Mouse (Mus musculus): ENCODE data around the gene Trmt11. TPM values are rescaled to one million over a fixed set of nuclear protein-coding genes. Genes with fewer than 3 reads are reported as not detected.
"Not testable (repeated sequence)": the region's sequence is repeated elsewhere in the genome, so short reads cannot be mapped to it uniquely, and the experiment has no call there.

Trmt11 gene
- 31.1 and 31.6 TPM in 2 replicates for polyA plus RNA-seq (2015; fragmentation: Nextera tagmentation; extraction: Ambion mirVana)

DNA sequence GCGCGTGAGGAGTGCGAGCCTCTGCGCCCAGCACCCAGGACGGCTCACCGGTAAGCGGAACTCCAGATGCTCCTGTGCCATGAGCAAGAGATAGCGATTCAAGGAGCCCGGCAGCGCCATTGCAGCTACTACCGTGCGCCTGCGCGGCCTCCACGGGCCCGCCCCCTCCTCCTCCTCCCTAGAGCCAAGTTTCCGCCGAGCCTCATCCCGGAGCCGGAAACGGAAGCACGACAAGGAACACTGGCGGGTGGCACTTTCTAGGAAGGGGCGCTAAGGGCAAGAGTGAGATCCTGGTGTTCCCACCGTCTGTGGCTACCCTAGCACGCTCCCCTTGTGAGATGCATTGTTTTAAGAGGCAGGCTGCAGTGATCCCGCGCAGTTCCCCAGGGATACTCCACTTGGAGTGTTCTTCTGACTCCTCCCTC lies at the start of gene Trmt11:
Gene Trmt11, minus strand, starts transcription at position 208 of the 425 bp plus-strand sequence.
- Histone ChIP-seq H3K36me3 (ENCODE audit: poor library complexity, severe bottlenecking) (peaks cover 16% of the 10 kb centered on the region), H3K27me3 (no peaks in the 10 kb centered on the region), H3K4me1 (peaks cover 12% of the 10 kb centered on the region), H3K4me3 (peak within 1 kb of the TSS; percentile 79), H3K4me2 (peak within 1 kb of the TSS; percentile 76), H3K9me3 (replicated peaks) (no peaks in the 10 kb centered on the region), H3K9ac (peak within 1 kb of the TSS; percentile 80), H3K27ac (peak within 1 kb of the TSS; percentile 82)
- under 1% methylated on average over 27 of the region's 28 CpGs for WGBS
- peak; percentile 98 for ATAC-seq

GRCm38 (mm10) chr10:30647681-30648080 lies 47.1 kb upstream of the Trmt11 start:
- Histone ChIP-seq H3K27me3 (no peaks in the 10 kb centered on the region), H3K36me3 (ENCODE audit: poor library complexity, severe bottlenecking) (peaks cover 8% of the 10 kb centered on the region), H3K9ac (no peak overlapping the region), H3K9me3 (replicated peaks) (no peaks in the 10 kb centered on the region), H3K4me3 (no peak overlapping the region), H3K4me1 (no peaks in the 10 kb centered on the region), H3K27ac (no peak overlapping the region), H3K4me2 (no peak overlapping the region)
- 61% methylated on average over 2 of the region's 2 CpGs for WGBS
- no peak for ATAC-seq

DNA sequence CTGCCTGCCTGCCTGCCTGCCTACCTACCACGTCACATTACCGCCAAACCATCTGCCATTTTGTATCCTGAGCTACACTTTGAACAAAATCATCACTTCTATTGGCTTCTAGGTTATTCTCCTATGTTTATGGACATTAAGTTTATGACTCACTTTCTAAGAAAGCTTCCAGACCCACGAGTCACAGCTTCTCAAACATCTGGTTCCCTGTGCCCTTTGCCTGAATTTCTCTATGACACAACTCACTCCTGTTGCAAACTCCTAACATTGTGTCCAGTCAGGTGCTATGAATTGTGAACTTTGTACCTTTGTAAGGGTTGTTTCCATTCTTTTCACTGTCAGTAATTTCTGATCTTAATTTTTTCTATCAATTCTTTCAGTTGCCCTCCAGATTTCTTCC lies 37.7 kb upstream of the Trmt11 start:
- WGBS = 90% methylated on average over 3 of the region's 3 CpGs
- H3K4me2 ChIP-seq = no peak overlapping the region
- H3K36me3 ChIP-seq (ENCODE audit: poor library complexity, severe bottlenecking) = no peaks in the 10 kb centered on the region
- H3K27ac ChIP-seq = no peak overlapping the region
- H3K9me3 ChIP-seq (replicated peaks) = no peaks in the 10 kb centered on the region
- H3K27me3 ChIP-seq = no peaks in the 10 kb centered on the region
- no peak overlapping the region for H3K9ac ChIP-seq
- H3K4me3 ChIP-seq = no peak overlapping the region
- H3K4me1 ChIP-seq = no peaks in the 10 kb centered on the region
- no peak for ATAC-seq

DNA sequence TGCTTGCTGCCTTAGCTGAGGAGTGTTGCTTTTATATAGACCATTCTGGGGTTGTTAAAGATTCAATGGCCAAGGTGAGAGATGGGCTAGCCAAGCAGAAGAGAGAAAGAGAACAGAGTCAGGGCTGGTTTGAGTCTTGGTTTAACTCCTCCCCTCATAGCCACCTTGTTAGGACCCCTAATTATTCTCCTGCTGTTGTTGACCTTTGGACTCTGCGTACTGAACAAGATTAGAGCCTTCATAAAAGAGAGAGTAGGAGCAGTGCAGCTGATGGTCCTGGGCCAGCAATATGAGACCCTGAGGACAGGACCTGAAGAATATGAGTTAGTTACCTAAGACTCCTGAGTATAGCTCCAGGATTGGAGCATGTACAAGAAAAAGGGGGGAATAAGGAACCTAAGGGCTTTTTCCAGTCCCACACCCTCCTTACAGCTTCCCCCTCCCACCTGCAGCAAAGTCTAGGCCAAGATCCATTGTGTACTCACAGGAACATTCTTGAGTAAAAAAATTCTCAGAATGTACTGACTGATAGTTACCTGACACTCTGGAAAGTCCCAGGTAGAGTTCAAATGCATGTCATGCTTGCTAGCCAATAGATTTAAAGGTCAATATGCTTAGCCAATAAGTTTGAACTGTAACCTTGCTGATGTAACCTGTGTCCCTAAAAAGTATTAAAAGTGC lies 36.1 kb upstream of the Trmt11 start:
- H3K27ac ChIP-seq; H3K9me3 ChIP-seq (replicated peaks); ATAC-seq; H3K36me3 ChIP-seq (ENCODE audit: poor library complexity, severe bottlenecking); H3K4me3 ChIP-seq; H3K9ac ChIP-seq; H3K4me1 ChIP-seq; H3K27me3 ChIP-seq; H3K4me2 ChIP-seq: not testable (repeated sequence)
- WGBS = 82% methylated on average over 1 of the region's 1 CpGs

DNA sequence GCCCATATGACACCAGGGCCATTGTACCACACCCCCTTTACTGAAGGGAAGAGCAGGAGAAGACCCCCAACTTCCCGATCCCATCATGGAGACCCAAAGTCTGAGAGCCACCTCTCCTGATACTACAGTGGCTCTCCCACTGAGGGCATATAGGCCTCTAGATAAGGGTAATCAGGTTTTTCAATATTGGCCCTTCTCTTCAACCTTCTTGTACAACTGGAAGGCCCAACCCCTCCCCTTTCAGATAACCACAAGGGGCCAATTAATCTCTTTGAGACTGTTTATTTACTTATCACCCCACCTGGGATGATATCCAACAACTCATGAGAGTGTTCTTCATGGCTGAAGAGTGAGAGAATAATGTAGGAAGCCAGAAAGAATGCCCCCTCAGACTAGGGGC lies 32.2 kb upstream of the Trmt11 start:
- Histone ChIP-seq H3K4me2 (no peak overlapping the region), H3K4me3 (no peak overlapping the region), H3K36me3 (ENCODE audit: poor library complexity, severe bottlenecking) (no peaks in the 10 kb centered on the region), H3K9ac (no peak overlapping the region), H3K27ac (no peak overlapping the region), H3K4me1 (no peaks in the 10 kb centered on the region), H3K9me3 (replicated peaks) (no peaks in the 10 kb centered on the region), H3K27me3 (no peaks in the 10 kb centered on the region)
- 92% methylated on average over 1 of the region's 1 CpGs for WGBS
- no peak for ATAC-seq

DNA sequence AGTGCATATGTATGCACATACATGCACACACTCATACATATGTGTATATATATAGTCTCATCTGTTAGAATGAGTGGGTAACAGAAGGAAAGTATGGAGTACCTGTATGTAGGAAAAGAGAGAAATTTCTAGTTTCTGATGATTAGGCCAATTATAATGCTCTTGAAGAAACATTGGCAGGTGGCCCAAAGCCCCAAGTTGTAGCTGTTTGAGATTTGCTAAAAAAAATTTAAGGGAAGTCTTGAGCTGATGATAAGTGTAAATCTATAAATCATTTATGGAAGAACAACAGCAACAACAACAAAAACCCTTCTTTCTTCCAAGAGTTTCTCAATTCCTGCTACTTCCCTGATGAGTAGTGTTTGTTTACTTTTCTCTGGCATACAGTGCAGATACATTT lies 29.4 kb upstream of the Trmt11 start:
- Histone ChIP-seq H3K27ac (no peak overlapping the region), H3K27me3 (no peaks in the 10 kb centered on the region), H3K4me2 (no peak overlapping the region), H3K9me3 (replicated peaks) (no peaks in the 10 kb centered on the region), H3K36me3 (ENCODE audit: poor library complexity, severe bottlenecking) (no peaks in the 10 kb centered on the region), H3K9ac (no peak overlapping the region), H3K4me3 (no peak overlapping the region), H3K4me1 (no peaks in the 10 kb centered on the region)
- no peak for ATAC-seq

DNA sequence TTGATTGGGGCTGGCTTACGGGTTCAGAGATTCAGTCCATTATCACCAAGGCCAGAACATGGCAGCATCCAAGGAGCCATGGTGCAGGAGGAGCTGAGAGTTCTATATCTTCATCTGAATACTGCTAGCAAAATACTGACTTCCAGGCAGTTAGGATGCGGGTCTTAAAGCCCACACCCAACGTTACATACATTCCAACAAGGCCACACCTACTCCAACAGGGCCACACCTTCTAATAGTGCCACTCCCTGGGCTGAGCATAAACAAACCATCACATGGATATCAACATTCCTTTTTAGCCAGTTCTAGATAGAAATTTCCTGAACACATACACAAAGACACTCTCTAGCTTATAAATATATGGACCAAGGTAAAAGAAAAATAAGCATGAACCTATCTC lies 29.0 kb upstream of the Trmt11 start, which contains the start of gene Hint3:
Gene Hint3, minus strand, starts transcription at position 120 of the 400 bp plus-strand sequence.
- H3K4me1 ChIP-seq = no peaks in the 10 kb centered on the region; the same call in 1 of the 2 replicates
- H3K27me3 ChIP-seq = no peaks in the 10 kb centered on the region
- no peaks in the 10 kb centered on the region for H3K36me3 ChIP-seq (ENCODE audit: poor library complexity, severe bottlenecking)
- H3K4me2 ChIP-seq = no peak within 1 kb of the TSS
- no peak within 1 kb of the TSS for H3K27ac ChIP-seq
- ATAC-seq = no peak
- no peak within 1 kb of the TSS for H3K4me3 ChIP-seq
- no peak within 1 kb of the TSS for H3K9ac ChIP-seq
- WGBS = 86% methylated on average over 3 of the region's 3 CpGs
- H3K9me3 ChIP-seq (replicated peaks) = no peaks in the 10 kb centered on the region

- not testable (repeated sequence) for H3K36me3 ChIP-seq (ENCODE audit: poor library complexity, severe bottlenecking)
These were observed 27.9 kb upstream of the Trmt11 start for GRCm38 (mm10) chr10:30628444-30628843.

DNA sequence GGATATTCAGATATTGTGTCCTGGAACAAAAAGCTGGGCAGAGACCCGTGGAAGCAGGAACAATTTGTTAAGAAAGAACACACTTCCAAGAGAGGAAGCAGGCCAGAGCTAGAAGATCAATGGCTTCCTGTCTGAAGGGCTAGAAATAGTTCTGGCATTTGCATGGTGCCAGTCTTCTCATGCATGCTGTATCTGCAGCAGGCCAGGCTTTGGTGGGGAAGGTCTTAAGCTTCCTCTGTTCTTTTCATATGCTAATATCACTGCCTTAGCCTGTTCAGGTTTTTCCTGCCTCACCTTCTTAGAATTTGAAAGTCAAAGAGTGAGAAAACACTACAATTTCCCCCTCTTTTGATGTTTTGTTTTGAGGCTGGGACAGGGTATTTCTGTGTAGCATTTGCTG lies 27.0 kb upstream of the Trmt11 start:
- ATAC-seq = no peak
- Histone ChIP-seq H3K27me3 (no peaks in the 10 kb centered on the region), H3K9ac (no peak overlapping the region), H3K4me3 (no peak overlapping the region), H3K4me1 (peaks cover 7% of the 10 kb centered on the region), H3K9me3 (replicated peaks) (no peaks in the 10 kb centered on the region), H3K36me3 (ENCODE audit: poor library complexity, severe bottlenecking) (no peaks in the 10 kb centered on the region), H3K27ac (no peak overlapping the region), H3K4me2 (no peak overlapping the region)
- WGBS = 45% methylated on average over 1 of the region's 1 CpGs

More at GRCm38 (mm10) chr10:30628444-30628843, 27.9 kb upstream of the Trmt11 start:
- not testable (repeated sequence) for H3K27me3 ChIP-seq; H3K4me1 ChIP-seq; H3K4me3 ChIP-seq; ATAC-seq; H3K9ac ChIP-seq; H3K27ac ChIP-seq; H3K4me2 ChIP-seq; H3K9me3 ChIP-seq (replicated peaks)
- 93% methylated on average over 11 of the region's 11 CpGs for WGBS

DNA sequence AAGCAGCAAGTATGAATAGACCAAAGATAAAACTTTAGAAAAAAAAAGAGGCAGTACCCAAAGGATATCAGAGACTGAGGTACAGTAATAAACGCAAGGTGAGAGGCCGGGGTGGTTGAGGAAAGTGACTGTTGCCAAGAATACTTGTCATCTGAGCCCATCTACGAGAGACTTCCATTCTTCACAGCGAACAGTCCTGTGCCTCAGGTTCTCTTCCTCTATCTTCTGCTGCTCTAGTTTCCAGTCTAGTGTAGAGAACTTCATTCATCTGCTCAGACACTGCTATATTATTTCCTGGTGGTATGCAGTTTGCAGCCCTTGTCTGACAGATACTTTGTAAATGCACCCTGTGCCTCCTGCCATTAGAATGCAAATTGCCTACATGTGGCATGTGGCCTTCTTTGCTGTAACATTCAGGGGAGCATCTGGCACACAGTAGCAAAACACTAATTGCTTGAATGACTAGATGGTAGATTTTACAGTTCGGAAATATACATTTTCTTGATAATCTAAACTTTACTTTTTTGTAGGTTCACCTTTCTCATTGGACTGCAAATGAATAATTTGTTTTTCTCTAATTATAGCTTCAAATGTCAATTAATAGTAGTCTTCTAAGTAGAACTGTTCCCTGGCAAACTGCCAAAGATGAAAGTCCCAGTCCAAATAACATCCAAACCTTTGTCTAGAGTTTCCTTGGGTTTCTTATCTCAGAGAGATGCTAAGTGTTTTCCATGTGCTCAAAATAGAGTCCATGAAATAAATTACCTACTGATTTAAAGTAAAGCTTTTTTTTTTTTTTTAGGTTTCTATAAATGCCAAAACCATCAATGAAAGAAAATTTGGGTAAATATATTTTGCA lies 23.8 kb upstream of the Trmt11 start:
- Histone ChIP-seq H3K4me2 (no peak overlapping the region), H3K9ac (no peak overlapping the region), H3K4me3 (no peak overlapping the region), H3K9me3 (replicated peaks) (no peaks in the 10 kb centered on the region), H3K4me1 (peaks cover 7% of the 10 kb centered on the region), H3K27ac (peak overlapping the region; percentile 27; the same call in 1 of the 2 replicates), H3K27me3 (no peaks in the 10 kb centered on the region), H3K36me3 (ENCODE audit: poor library complexity, severe bottlenecking) (no peaks in the 10 kb centered on the region)
- ATAC-seq = peak; percentile 92
- WGBS = 59% methylated on average over 5 of the region's 5 CpGs

DNA sequence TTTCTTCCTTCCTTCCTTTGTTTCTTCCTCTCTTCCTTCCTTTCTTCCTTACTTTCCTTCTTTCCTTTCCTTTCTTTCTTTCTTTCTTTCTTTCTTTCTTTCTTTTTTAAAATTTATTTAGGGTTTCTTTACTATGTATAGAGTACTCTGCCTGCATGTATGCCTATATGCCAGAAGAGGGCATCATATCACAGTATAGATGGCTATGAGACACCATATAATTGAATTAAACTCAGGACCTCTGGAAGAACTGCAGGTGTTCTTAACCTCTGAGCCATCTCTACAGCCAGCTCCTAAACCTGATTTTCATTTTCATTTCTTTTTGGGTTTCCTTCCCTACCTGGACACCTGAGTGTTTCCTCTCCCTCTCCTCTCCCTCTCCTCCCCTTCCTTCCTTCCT lies 22.4 kb upstream of the Trmt11 start:
- peaks cover 7% of the 10 kb centered on the region for H3K4me1 ChIP-seq
- H3K27ac ChIP-seq = no peak overlapping the region
- no peak overlapping the region for H3K9ac ChIP-seq
- no peaks in the 10 kb centered on the region for H3K9me3 ChIP-seq (replicated peaks)
- no peaks in the 10 kb centered on the region for H3K27me3 ChIP-seq
- no peaks in the 10 kb centered on the region for H3K36me3 ChIP-seq (ENCODE audit: poor library complexity, severe bottlenecking)
- H3K4me2 ChIP-seq = no peak overlapping the region
- H3K4me3 ChIP-seq = no peak overlapping the region
- ATAC-seq = no peak

GRCm38 (mm10) chr10:30618918-30619210 lies 18.3 kb upstream of the Trmt11 start:
- no peak overlapping the region for H3K27ac ChIP-seq

More at GRCm38 (mm10) chr10:30618918-30619210, 18.3 kb upstream of the Trmt11 start:
- Histone ChIP-seq H3K4me3 (peak overlapping the region; percentile 64), H3K9ac (no peak overlapping the region), H3K4me1 (peaks cover 9% of the 10 kb centered on the region), H3K9me3 (replicated peaks) (no peaks in the 10 kb centered on the region), H3K36me3 (ENCODE audit: poor library complexity, severe bottlenecking) (no peaks in the 10 kb centered on the region), H3K27me3 (no peaks in the 10 kb centered on the region), H3K4me2 (peak overlapping the region; percentile 70)
- WGBS = 38% methylated on average over 3 of the region's 3 CpGs
- ATAC-seq = no peak
